ENCODE assay signal across 7 mouse cellular contexts in genomic region chr4:114300390-114301012, GRCm38 (mm10).
A peak's percentile ranks its signal among the peaks of the same experiment; 100 is the strongest.
DNase-seq lines count a peak whose midpoint lies in the region; ATAC-seq and TF ChIP-seq lines count a peak whose summit lies in the region.

No protein-coding gene starts in this region.

- H3K4me3 ChIP-seq in embryonic facial prominence, embryonic 14.5 days (ENCODE audit: low read depth, low read length), result no peak overlapping the region

- POLR2A ChIA-PET in Patski (lab: Charles Lee), result no interaction called here

- no peak for ATAC-seq in Patski
- no peak for ATAC-seq in embryonic facial prominence, embryonic 14.5 days (ENCODE audit: low read depth)

- H3K9ac ChIP-seq in embryonic facial prominence, embryonic 14.5 days (ENCODE audit: low read depth, low read length), result no peak overlapping the region

- no peak overlapping the region for H3K4me2 ChIP-seq in embryonic facial prominence, embryonic 14.5 days (ENCODE audit: low read depth, low read length)

- DNase-seq in kidney, adult 9 months, result peak; percentile 80
- DNase-seq in kidney, adult 18-20 months, result no peak
- no peak for DNase-seq in Patski (ENCODE audit: low read depth, low spot score)
- peak; percentile 40 for DNase-seq in embryonic facial prominence, embryonic 14.5 days (ENCODE audit: low spot score)
- DNase-seq in layer of hippocampus, postnatal 14 days (ENCODE audit: low spot score in 2 of 2), result peak; percentile 7 to 65
- no peak for DNase-seq in testis, postnatal 10 days (ENCODE audit: low spot score)
- DNase-seq in B cell, adult 2 months, result no peak

- no peaks in the 10 kb centered on the region for H3K27me3 ChIP-seq in Patski
- H3K27me3 ChIP-seq in embryonic facial prominence, embryonic 14.5 days (replicated peaks; ENCODE audit: control insufficient read depth, insufficient read depth, low read length), result peaks cover 5% of the 10 kb centered on the region; the same call in 1 of the 2 replicates

- in situ Hi-C loops in Patski (cut with MboI; ENCODE audit: low pct_unique_long_range_greater_than_20kb), result loop anchor here (5.0 to 25.0 kb wide), 5 partner anchors 42 to 637 kb away; partner anchors contain the start of genes Foxe3 and Trabd2b

- H3K9me3 ChIP-seq in embryonic facial prominence, embryonic 14.5 days (ENCODE audit: control insufficient read depth, low read length), result no peaks in the 10 kb centered on the region

- CTCF ChIA-PET in Patski (lab: Charles Lee), result interaction anchor here (0.9 to 4.2 kb wide), 9 partner anchors 12 to 339 kb away, joined by 3 to 16 read pairs (median 3); no protein-coding TSS in a partner anchor

- H3K27ac ChIP-seq in embryonic facial prominence, embryonic 14.5 days (replicated peaks; ENCODE audit: low read depth, low read length), result no peak overlapping the region

- no peaks in the 10 kb centered on the region for H3K4me1 ChIP-seq in embryonic facial prominence, embryonic 14.5 days (ENCODE audit: control insufficient read depth, insufficient read depth, low read length)

- peak; percentile 53 for TF ChIP-seq CTCF in Patski (IDR thresholded peaks at IDR 0.05)

- no peaks in the 10 kb centered on the region for H3K36me3 ChIP-seq in embryonic facial prominence, embryonic 14.5 days (ENCODE audit: control insufficient read depth, insufficient read depth, low read length)

- WGBS in embryonic facial prominence, embryonic 14.5 days, result 37% methylated on average over 3 of the region's 3 CpGs

Comparison
In these comparisons a context has a peak if more than half of its experiments do, and no peak if none do; other contexts are left out.
1. DNase-seq: peak in kidney, adult 9 months (single experiment), embryonic facial prominence, embryonic 14.5 days (single experiment) and layer of hippocampus, postnatal 14 days (2 of 2); none in kidney, adult 18-20 months (single experiment), Patski (single experiment), testis, postnatal 10 days (single experiment) and B cell, adult 2 months (0 of 2).